Mouse (Mus musculus) G1E (cell line): Measurements from ENCODE around the gene Rbm47.

ENCODE experiments used
- CTCF ChIP-seq: IDR thresholded peaks from 2 replicates; pipeline ENCODE4 v1.5.1; 2012; ENCODE audit warnings: low read depth, low read length, inconsistent platforms, mixed read lengths
- GATA1 ChIP-seq: IDR thresholded peaks from 2 replicates; pipeline ENCODE4 v1.6.1; 2012; ENCODE audit warnings: borderline replicate concordance, low read length, inconsistent platforms, mixed read lengths
- TAL1 ChIP-seq: conservative IDR thresholded peaks from 2 replicates; pipeline ENCODE4 v1.6.1; 2012; ENCODE audit warnings: low read depth, low read length, inconsistent platforms, mixed read lengths

- no peak for TF ChIP-seq TAL1
- no peak for TF ChIP-seq CTCF
- TF ChIP-seq GATA1: no peak
These were observed 102.6 kb downstream of the Rbm47 start for GRCm38 (mm10) chr5:66070350-66070749.
